Mouse (Mus musculus) layer of hippocampus, adult 9-10 months (tissue): ENCODE measurements around the gene Hspb11.
A peak's percentile ranks its signal among the peaks of the same experiment; 100 is the strongest.

Source experiments
- DNase-seq: peaks from one replicate; pipeline ENCODE4 v3.0.0; 2022; ENCODE audit warnings: low spot score

The Hspb11 gene

DNA sequence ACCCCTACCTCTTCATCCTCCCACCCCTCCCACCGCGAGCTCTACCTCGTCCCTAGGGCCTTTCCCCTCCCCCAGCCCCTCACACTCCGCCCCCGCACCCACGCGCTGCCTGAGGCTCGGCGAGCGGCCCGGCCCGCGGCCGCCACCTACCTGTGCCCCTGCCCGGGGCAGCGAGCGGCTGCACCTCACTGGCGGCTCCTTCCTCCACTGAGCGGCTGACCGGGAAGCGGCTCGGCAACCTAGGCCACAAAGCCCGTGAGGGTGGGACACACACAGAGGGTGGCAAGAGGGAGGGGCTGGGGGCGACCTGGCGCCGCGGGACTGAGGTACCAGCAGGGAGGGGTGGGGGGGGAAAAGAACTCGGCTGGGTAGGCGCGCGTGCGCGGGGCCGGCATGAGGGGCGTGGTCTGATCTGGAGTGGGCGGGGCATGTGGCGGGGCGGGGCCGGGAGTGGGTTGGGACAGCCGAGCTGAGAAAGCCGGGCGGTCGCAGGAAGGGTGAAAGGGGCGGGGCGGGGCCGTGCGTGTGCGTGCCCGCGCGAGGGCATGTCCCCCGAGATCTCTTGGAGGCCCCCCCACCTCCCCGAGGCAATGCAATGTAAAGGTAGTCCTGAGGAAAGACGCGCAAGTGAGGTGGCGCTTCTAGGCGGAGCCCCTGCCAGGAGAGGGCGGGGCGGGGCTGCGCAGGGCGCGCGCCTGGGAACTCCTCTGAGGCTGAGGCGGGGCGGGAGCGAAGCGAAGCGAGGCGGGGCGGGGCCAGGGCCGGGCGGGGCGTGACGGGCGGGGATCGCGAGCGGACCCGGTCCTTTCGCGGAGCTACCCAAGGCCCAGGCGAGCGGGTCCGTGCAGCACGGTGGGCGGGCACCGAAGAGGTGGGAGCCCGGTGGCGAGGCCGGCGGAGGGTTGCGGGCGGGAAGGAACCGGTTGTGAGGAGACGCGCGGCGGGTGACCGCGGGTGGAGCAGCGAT, at the start of gene Hspb11, which contains the start of gene Lrrc42:
Gene Hspb11 (plus strand): TSS at position 469 of the 967 bp plus-strand sequence.
Gene Lrrc42 (minus strand): TSS at position 408 of the 967 bp plus-strand sequence.
- DNase-seq = peak; percentile 64

DNA sequence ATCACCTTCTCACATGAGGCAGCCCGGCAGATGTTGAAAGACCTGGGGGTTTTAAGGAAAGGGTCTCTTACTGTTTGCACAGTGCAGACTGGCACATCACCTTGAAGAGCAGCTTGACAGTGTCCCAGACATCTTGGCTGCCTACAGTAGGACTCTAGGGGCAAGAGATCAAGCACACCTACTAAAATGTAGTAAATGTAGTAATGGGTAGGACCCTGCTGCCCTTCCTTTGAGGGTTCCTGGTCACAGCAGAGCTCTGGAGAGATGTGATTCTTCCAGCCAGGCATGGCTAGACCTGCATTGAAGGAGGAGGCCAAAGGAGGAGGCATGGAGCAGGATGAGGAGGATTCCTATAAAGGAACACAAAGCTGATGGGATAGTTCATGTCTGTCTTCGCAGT, 46.4 kb upstream of the Hspb11 start:
- no peak for DNase-seq

DNA sequence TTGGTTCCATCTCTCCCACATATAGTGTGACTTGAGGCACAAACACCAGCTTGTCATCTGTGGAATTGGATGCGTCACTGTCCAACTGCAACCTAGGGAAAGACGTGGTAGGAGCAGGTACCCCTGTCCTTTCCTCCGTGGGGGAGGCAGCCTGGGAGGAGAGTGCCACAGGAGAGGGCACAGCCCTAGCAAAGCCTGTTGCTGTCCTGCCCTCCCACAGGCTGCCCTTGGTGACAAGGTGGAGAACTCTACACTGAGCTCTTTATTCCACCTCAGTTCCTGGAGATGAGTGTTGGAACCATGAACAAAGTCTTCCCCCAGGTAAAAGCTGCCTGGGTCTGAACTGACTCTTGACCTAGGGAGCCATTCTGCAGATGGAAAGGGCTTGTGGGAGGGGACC, 44.5 kb upstream of the Hspb11 start, which contains the start of gene Ldlrad1:
Gene Ldlrad1 (plus strand): TSS at position 301 of the 400 bp plus-strand sequence.
- no peak for DNase-seq

DNA sequence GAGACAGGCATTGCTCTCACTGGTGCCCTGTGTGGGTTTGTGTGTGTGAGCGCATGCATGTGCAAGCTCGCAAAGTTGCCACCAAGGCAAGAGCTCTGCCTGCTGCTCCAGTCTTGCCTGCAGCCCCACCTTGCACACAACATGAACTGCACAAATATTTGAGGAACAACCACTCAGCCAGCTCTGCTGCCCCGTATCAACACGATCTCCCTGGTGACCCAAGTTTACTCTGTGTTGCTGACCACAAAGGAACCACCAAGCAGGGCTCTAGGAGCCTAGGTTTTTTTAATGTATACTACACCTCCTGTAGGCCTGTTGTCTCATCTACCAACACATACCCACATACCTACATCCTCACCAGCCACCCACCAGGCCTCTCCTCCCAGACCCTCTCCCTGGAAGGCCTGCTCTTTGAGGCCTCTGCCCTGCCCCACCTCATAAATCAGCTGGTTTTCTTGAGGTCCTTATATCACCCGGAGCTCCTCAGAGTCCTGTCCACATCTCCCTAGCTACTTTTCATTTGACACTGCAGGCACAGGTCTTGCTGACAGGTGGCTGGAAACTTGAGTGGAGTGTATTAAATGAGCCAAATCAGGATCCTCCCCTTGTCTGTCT, 42.8 kb upstream of the Hspb11 start:
- DNase-seq = no peak

DNA sequence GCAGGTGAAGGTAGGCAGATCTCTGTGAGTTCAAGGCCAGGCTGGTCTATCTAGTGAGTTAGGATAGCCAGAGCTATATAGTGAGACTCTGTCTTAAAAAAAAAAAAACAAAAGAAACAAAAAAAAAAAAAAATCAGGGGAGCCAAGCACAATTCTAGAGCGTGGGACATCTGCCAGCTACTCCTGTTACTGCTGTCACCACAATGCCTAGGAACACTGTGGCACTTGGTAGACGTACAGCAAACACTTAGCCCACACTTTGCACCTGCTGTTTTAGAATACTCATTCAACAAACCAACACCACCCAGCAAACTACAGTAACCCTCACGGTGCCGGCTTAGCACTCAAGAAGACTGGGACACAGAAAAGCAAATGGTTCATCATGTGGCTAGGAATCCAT, 41.9 kb upstream of the Hspb11 start:
- DNase-seq = no peak

DNA sequence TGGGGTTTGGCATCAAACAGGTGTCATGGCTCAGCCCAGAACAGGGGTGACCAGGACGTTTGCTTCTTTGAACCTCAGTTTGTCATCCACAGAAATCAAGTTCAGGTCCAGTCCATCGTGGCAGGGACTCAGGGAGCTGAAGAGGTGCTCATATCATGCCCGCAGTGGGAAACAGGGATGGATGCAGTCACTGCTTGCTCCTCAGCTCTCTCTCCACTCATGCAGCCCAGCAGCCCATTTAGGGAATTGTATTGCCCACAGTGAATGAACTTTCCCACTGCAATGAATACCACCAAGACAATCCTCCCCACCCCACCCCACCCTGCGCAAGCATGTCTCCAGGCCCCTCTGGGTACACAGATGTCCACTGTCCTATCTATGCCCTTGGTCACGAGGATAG, 41.5 kb upstream of the Hspb11 start:
- DNase-seq = no peak

DNA sequence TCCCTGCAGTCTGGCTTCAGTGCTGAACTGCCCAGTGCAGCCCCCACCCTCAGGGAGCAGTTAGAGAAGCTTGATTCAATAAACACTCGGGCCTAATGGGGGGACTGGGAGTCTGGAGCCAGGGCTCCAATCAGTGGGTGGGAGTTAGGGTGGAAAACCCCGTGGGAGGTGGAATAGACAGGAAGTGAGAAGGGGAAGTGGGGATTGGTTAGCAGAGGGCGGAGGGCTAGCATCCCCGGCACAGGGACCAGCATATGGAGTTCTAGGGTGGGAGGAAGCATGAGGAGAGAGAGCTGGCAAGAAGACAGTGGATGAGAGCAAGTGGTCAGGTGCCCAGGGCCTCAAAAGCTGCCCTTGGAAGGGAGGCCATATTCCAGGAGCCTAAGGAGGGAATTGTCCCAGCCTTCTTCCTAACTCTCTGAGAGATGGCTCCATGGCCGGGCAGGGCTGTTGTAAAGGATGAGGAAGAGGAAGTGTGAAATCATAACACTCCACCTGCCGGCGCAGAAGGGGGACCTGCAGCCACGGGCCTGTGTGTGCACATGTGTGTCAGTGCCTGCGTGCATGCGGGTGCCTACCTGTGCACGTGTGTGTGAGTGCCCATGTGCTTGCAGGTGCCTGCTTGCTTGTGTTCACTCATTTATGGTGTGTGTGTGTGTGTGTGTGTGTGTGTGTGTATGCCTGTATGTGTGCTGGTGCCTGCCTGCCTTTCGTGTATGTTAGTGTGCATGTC, 39.9 kb upstream of the Hspb11 start:
- no peak for DNase-seq

DNA sequence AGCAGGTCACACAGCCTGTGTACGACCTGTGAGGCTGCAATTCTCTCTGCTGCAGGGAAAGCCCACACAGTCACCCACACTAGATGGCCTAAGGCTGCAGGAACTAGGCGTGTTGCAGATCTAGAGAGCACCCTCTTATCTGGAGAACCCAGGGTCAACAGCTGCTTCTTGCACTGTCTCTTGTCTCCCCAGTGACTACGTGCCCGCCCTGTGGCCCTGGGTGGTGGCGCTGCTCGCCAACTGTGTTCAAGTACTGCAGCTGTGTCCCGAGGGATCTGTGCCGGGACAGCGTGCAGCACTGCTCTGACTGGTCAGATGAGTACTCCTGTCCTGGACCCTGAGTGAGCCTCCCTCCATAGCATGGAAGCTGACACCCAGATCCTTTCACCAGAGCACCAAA, 35.8 kb upstream of the Hspb11 start:
- no peak for DNase-seq

DNA sequence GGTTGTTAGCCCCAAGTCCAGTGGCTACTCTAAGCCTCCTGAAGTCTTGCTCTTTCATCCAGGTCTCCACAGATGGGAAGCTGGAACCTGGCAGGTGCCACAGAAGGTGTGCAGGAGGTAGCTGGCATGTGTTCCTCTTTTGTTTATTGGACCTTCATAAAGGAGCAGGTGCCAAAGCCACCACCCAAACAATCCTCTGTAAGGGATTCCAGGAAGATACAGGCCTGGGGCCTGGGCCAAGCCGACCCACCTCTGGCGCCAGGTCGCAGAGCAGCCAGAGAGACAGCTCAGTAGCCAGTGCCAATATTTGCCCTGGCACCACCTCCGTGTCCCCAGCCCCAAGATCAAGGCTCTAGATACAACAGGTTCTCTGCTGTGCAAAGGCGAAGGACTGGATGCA, 31.9 kb upstream of the Hspb11 start:
- DNase-seq = no peak

DNA sequence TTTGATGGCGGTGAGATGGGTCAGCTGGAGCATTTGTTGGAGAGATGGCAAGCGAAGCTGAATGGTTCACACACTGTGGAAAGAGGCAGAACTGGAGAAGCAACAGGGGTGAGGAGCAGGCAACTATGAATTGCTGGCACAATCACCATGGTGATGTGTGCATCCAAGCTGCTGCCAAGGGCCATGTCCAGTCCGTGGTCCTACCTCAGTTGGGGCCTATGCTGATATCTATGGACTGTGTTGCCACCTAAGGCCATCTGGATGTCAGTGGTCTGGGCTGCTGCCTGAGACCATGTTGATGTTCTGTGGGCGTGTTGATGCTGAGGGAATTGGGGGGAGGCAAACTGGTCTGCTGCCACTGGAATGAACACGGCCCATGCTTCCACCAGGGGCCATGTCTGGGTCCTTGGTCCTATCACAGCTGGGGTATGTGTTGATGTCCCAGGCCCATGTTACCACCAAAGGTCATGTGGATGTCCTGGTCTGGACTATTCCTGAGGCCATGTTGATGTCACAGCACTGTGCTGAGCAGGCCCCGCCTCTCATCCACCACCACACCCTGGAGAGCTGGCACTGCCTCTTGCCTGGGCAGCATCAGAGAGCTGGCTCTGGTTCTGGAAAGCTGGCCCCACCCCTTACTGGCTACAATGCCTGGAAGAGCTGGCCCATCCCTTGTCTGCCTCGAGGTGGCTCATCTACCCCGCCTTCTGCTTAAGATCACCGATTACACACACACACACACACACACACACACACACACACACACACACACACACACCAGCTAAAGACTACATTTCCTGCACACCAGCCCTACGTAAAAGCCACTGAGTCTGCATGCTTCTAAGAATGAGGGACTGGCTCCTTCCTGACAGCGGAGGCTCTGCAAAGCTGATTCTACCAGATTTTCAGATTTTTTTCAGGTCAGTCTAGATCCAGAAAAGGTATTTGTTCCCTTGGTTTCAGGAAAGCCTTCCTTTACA, 29.9 kb upstream of the Hspb11 start:
- no peak for DNase-seq

DNA sequence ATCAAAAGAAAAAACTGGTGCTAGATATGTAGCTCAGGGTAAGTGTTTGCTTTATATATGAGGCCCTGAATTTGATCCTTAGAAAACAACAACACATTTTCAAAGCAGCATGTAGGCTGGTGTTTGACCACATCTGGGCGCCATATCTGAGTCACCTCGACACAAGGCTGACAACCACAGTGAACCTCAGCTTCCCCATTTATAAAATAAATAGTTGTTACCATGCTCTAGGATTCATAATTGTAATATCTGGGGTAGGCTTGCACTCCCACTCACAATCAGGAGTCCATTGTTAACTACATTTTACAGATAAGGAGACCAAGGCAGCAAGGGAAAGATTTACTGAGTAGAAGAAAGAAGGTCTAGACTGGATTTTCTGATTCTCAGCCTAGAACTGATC, 27.1 kb upstream of the Hspb11 start:
- no peak for DNase-seq

DNA sequence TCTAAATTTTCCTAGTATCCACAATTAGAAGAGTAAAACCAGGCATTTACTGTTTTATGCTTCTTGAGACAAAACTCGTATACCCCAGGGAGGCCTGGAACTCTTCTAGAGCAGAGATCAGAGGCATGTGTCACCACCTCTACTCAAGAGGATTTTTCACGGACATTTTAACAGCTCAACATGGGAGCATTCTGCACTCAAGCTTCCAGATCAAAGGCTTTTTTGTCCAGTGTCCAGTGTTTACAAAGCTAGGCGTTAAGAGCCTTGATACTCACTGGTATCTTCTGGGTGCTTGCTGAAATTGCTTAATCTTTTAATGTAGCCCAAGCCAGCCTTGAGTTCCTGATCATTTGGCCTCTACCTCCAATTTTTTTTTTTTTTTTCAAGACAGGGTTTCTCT, 21.2 kb upstream of the Hspb11 start:
- DNase-seq = no peak

DNA sequence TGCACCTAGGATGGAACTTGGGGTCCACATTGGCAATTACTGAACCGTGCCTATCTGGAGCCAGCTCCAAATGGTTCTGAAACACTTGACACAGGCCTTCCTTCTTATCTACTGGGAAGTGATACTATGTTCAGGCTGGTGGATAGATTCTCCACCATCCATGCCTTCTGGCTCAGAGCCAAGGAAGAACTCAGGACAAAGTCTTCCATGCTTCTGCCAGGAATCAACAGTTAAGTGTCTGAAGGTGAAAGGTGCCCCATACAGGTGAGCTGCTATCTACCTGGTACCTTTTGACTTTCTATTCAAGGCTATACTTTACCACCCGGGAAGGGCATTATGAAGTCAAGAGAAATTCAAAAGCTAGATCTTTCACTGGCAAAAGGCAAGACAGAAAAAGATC, 15.1 kb upstream of the Hspb11 start:
- DNase-seq = no peak

DNA sequence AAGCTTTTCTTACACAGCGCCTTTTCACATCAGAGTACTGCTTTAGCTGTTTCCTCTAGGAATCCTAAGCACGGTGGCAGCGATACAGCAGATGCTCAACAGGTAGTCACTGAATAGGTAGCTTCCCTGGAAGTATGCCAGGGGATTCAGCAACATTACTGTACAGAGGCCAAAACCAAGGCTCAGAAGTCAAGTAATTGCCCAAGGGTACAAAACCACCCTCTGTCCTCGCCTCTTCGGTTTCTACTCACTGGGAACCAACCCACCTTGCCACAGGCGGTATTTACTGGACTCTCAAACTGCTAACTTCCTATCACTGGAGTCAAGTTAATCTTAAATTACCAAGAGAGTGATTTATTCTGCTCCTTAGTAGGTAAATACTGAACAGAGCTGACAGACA, 13.2 kb upstream of the Hspb11 start:
- no peak for DNase-seq

DNA sequence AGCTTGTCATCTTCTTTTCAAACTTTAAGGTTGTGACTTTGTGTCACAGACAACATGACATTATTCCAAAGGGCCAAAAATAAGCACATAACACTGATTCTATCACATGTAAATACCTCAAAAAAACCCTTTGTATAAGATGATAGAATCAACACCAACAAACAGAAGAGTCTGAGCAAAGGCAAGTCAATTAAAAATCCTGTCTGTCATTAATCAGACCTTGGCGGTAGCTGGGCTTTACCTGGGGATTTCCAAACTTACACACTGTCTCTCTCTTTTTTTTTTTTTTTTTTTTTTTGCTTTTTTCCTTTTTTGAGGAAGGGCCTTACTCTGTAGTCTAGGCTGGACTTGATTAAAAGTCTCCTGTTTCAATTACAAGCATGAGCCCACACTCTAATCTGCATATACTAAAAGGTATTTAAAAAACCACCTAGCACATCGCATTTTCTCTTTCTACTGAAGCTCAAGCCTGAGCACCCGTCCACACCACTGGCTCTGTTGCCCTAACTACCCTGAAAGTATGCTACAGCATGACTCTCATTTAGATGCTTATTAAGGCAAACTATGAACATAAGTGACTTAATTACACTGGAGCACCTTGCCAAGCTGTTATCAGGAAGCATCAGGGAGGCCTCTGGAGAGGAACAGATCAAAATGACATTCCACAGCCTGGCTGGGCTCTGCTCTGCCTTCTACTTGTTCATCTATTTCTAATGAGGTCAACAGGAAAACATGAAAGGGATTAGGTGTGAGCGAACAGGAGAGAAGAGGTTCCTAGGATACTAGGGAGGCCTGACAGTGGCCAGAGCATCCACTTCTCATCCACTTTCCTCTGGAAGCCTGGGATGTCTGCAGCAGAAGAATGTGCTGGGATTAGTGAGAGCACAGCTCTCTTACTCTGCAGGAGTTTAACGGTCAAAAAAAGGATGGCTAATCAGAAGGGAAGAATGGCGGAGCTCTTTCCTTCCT, 9.7 kb upstream of the Hspb11 start:
- no peak for DNase-seq

DNA sequence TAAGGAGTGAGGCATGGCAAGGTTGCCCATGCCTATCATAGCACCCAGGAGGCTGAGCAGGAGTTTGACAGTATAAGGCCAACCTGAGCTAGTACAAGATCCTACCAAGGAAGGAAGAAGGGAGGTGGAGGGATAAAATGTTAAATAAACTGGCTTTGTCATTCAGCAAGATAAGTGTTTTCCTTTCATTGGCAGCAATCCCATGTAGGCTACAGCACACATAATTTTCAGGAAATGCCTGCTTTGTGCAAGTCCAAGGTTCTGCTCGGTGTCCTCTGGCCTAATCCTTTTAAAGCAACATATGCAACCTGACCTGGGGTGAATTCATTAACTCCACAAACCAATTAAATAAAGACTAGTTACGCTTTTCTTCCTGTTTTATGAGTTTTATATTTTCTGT, 8.0 kb upstream of the Hspb11 start:
- DNase-seq = no peak

DNA sequence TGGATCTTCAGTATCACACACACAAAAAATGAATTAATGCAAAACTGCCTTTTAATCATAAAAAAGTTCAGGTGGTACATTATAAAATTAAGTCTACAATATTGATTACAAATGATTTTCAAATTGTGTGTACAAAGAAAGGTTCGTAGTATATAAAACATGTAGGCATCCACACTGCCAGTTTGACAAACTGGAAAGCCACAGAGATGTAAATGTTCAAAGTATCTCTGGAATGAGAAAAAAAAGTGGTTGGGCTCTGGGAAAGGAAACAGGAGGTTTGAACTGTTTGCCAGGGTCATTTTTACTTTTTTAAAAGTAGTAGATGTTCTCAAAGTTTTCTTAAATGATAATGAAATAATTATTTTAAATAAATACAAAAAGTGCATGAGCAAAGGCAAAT, 7.4 kb upstream of the Hspb11 start:
- no peak for DNase-seq

DNA sequence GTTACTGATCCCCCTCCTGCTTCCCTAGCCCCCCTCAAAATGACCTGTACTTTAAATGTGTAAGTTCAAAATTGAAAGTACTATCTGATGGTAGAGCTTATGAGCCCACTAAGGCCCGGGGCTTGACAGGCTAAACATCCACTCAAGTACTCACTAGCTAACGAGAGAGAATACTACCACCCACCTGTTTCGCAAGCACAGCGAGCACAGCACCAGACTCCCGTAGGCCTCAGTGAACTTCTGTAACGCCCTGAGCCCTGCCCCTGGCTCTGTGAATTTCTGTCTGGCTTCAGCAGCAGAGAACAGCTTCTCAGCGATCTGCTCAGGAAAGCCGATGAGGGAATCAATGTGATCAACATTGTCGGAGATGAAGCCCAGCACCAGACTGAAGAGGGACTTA, 6.3 kb upstream of the Hspb11 start:
- DNase-seq = no peak

DNA sequence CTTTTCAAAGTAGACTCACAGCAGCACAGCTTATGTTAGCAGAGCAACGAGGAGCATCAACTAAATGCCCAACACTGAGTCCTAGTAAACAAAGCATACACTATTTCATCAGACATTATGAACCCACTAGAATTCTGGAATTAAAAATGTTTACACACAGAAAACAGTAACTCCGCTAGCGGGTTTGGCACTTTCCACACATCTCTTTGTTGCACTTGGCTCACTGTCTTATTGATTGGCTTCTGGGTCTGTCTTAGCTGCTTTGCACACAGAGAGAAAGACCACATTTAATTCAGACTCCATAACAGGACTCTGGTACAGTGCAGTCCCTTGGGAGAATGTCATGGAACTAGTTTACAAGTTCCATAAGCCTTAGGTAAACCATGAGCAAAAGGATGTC, 5.3 kb upstream of the Hspb11 start:
- no peak for DNase-seq

DNA sequence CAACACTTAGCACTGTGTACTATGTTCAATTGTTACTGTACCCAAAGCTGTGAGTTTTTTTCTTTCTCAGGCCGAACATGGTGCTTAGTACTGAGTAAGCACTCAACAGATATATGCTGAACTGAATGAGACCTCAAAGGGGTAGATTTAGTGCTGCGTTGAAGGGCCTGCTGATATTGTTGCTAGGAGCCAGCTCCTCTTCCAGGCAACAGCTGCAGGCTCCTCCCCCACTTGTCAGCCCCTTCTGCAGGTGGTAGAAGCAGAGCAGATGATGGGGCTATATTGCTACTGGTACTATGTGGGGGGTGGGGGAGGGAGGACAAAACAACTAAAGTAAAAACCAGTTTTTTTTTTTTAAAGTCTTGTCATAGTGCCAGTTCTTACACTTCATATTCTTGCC, 3.9 kb upstream of the Hspb11 start:
- no peak for DNase-seq
